Mouse (Mus musculus): ENCODE measurements around the gene Acbd6. TPM values are rescaled to one million over a fixed set of nuclear protein-coding genes. Genes with fewer than 3 reads are reported as not detected.

The Acbd6 gene
- polyA plus RNA-seq (2015; fragmentation: Nextera tagmentation; extraction: Ambion mirVana), result 73.5 and 74.3 TPM in 2 replicates

DNA sequence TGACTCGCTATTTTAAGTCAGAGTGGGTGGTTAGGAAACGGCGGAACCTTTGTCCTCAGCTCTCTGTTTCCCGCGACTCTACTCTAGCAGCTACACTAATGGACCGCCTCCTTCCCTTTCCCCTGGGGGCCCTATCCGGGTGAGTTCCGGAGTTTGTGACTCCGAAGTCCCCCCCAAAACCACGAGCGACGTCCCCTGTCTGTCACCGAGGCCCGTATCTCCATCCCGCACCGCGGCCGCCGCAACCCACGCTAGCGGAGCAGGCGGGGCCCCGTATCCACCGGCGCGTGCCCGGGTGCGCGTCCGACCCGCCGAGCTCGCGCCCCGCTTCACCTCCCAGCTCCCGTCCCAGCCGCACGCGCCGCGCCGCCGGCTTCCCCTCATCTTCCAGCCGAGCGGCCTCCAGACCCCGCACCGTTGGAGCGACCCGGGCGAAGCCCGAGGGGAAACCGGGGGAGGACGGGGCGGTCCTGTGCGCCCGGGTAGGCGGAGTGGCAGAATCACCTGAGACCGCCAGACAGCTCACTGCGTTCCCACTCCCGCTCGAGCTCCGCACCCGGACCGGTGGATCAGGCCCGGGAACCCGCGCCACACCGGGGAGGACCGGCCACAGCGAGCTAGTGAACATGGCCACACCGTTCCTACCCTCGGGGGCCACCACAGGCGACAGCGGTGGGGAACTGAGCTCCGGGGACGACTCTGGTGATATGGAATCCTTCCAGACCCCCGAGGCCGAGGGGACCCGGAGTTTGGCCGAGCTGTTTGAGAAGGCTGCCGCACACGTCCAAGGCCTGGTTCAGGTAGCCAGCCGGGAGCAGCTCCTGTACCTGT lies at the start of gene Acbd6:
TSS of gene Acbd6 (plus strand) at position 109 of the 831 bp plus-strand sequence.
- under 1% methylated on average over 83 of the region's 83 CpGs for WGBS
- Histone ChIP-seq H3K36me3 (no peaks in the 10 kb centered on the region), H3K4me1 (peaks cover 23% of the 10 kb centered on the region), H3K4me3 (replicated peaks) (peak within 1 kb of the TSS; percentile 99), H3K27me3 (no peaks in the 10 kb centered on the region), H3K9me3 (replicated peaks) (0 out of 2 replicates have a peak, but pooled peaks cover 2% of the 10 kb centered on the region), H3K27ac (peak within 1 kb of the TSS; percentile 89), H3K9ac (peak within 1 kb of the TSS; percentile 96), H3K4me2 (peak within 1 kb of the TSS; percentile 87)
- ATAC-seq (replicated peaks; ENCODE audit: low FRiP score), result peak; percentile 94

GRCm38 (mm10) chr1:155510263-155510662 lies 47.7 kb upstream of the Acbd6 start:
- no peak overlapping the region for H3K4me2 ChIP-seq
- ATAC-seq (replicated peaks; ENCODE audit: low FRiP score), result no peak
- H3K4me1 ChIP-seq, result peaks cover 4% of the 10 kb centered on the region; the same call in 1 of the 2 replicates
- no peak overlapping the region for H3K9ac ChIP-seq
- no peak overlapping the region for H3K4me3 ChIP-seq (replicated peaks)
- no peak overlapping the region for H3K27ac ChIP-seq
- H3K27me3 ChIP-seq, result no peaks in the 10 kb centered on the region
- 46% methylated on average over 10 of the region's 10 CpGs for WGBS
- no peaks in the 10 kb centered on the region for H3K9me3 ChIP-seq (replicated peaks)
- no peaks in the 10 kb centered on the region for H3K36me3 ChIP-seq

DNA sequence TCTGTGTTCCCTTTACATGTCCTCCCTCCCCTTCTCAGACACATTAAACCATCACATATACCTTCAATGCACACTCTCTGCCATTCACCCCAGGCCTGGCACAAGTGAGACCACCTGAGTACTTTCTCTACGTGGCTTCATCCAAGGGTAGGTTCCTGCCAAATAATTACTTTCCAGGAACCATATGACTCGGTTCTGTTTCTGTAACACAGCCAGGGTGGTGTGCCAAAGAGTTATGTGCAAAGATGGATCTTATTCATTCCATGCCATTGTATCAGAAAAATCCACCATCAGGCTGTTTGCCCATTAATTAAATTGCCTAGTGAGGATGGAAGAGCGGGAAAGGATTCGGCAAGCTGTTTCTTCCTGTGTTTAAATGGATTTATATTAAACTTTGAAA lies 42.1 kb upstream of the Acbd6 start:
- no peak overlapping the region for H3K27ac ChIP-seq
- no peaks in the 10 kb centered on the region for H3K4me1 ChIP-seq
- no peak overlapping the region for H3K4me2 ChIP-seq
- H3K36me3 ChIP-seq, result no peaks in the 10 kb centered on the region
- H3K9me3 ChIP-seq (replicated peaks), result peaks cover 5% of the 10 kb centered on the region; the same call in 1 of the 2 replicates
- no peak overlapping the region for H3K9ac ChIP-seq
- WGBS, result 89% methylated on average over 4 of the region's 4 CpGs
- H3K27me3 ChIP-seq, result no peaks in the 10 kb centered on the region
- no peak overlapping the region for H3K4me3 ChIP-seq (replicated peaks)
- no peak for ATAC-seq (replicated peaks; ENCODE audit: low FRiP score)

- 42% methylated on average over 7 of the region's 7 CpGs for WGBS
- Histone ChIP-seq H3K9me3 (replicated peaks) (peaks cover 5% of the 10 kb centered on the region; the same call in 1 of the 2 replicates), H3K36me3 (no peaks in the 10 kb centered on the region), H3K4me2 (no peak overlapping the region), H3K27ac (no peak overlapping the region), H3K4me1 (no peaks in the 10 kb centered on the region), H3K4me3 (replicated peaks) (no peak overlapping the region), H3K27me3 (no peaks in the 10 kb centered on the region), H3K9ac (no peak overlapping the region)
- ATAC-seq (replicated peaks; ENCODE audit: low FRiP score), result no peak
Measured at GRCm38 (mm10) chr1:155516594-155516993, 41.3 kb upstream of the Acbd6 start.

- Histone ChIP-seq H3K4me1 (no peaks in the 10 kb centered on the region), H3K4me2 (no peak overlapping the region), H3K36me3 (no peaks in the 10 kb centered on the region), H3K4me3 (replicated peaks) (no peak overlapping the region), H3K9ac (no peak overlapping the region), H3K27ac (0 out of 2 replicates have a peak overlapping the region, but pooled peaks have one; percentile 1), H3K27me3 (no peaks in the 10 kb centered on the region), H3K9me3 (replicated peaks) (peaks cover 5% of the 10 kb centered on the region; the same call in 1 of the 2 replicates)
- 47% methylated on average over 5 of the region's 5 CpGs for WGBS
- ATAC-seq (replicated peaks; ENCODE audit: low FRiP score), result no peak
Measured at GRCm38 (mm10) chr1:155517060-155517459, 40.9 kb upstream of the Acbd6 start.

- WGBS, result 93% methylated on average over 4 of the region's 4 CpGs
- Histone ChIP-seq H3K9me3 (replicated peaks) (peaks cover 5% of the 10 kb centered on the region; the same call in 1 of the 2 replicates), H3K36me3 (no peaks in the 10 kb centered on the region), H3K4me1 (no peaks in the 10 kb centered on the region), H3K9ac (no peak overlapping the region), H3K4me3 (replicated peaks) (no peak overlapping the region), H3K4me2 (no peak overlapping the region), H3K27me3 (no peaks in the 10 kb centered on the region), H3K27ac (no peak overlapping the region)
- ATAC-seq (replicated peaks; ENCODE audit: low FRiP score), result no peak
Measured at GRCm38 (mm10) chr1:155520285-155520684, 37.6 kb upstream of the Acbd6 start.

DNA sequence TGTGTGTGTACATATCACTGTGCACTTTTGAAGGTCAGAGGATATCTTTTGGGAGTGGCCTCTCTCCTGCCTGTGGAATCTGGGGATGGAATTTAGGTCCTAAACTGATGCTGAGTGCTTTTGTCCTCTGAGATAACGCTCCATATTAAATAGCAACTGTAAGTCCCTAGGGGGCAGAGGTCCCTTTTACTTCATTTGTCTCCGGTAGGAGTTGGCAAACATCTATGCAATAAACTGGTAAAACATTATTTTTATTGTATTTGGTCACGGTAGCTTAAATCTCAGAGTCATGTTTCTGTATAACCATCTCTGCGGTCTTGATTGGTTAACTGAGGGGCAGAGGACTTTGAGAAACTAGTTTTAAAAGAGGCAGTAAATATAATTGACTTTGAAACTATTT lies 35.4 kb upstream of the Acbd6 start:
- H3K9me3 ChIP-seq (replicated peaks), result peaks cover 5% of the 10 kb centered on the region; the same call in 1 of the 2 replicates
- H3K4me1 ChIP-seq, result peaks cover 7% of the 10 kb centered on the region
- no peak overlapping the region for H3K27ac ChIP-seq
- H3K36me3 ChIP-seq, result no peaks in the 10 kb centered on the region
- no peak for ATAC-seq (replicated peaks; ENCODE audit: low FRiP score)
- no peak overlapping the region for H3K9ac ChIP-seq
- no peaks in the 10 kb centered on the region for H3K27me3 ChIP-seq
- H3K4me3 ChIP-seq (replicated peaks), result no peak overlapping the region
- WGBS, result 54% methylated on average over 4 of the region's 4 CpGs
- no peak overlapping the region for H3K4me2 ChIP-seq

GRCm38 (mm10) chr1:155526176-155526575 lies 31.7 kb upstream of the Acbd6 start:
- Histone ChIP-seq H3K9ac (no peak overlapping the region), H3K36me3 (no peaks in the 10 kb centered on the region), H3K27ac (no peak overlapping the region), H3K27me3 (no peaks in the 10 kb centered on the region), H3K9me3 (replicated peaks) (no peaks in the 10 kb centered on the region), H3K4me3 (replicated peaks) (no peak overlapping the region), H3K4me2 (no peak overlapping the region), H3K4me1 (peaks cover 34% of the 10 kb centered on the region)
- ATAC-seq (replicated peaks; ENCODE audit: low FRiP score), result no peak
- 67% methylated on average over 5 of the region's 5 CpGs for WGBS

GRCm38 (mm10) chr1:155527027-155527786 lies 30.7 kb upstream of the Acbd6 start:
- 36% methylated on average over 12 of the region's 12 CpGs for WGBS
- ATAC-seq (replicated peaks; ENCODE audit: low FRiP score), result peak; percentile 37; the same call in 1 of the 2 replicates
- Histone ChIP-seq H3K36me3 (no peaks in the 10 kb centered on the region), H3K27ac (0 out of 2 replicates have a peak overlapping the region, but pooled peaks have one; percentile 20), H3K27me3 (no peaks in the 10 kb centered on the region), H3K4me1 (peaks cover 34% of the 10 kb centered on the region), H3K9me3 (replicated peaks) (no peaks in the 10 kb centered on the region), H3K4me3 (replicated peaks) (no peak overlapping the region), H3K4me2 (no peak overlapping the region), H3K9ac (no peak overlapping the region)

GRCm38 (mm10) chr1:155527787-155528158 lies 30.1 kb upstream of the Acbd6 start:
- Histone ChIP-seq H3K27me3 (no peaks in the 10 kb centered on the region), H3K9ac (no peak overlapping the region), H3K4me2 (no peak overlapping the region), H3K9me3 (replicated peaks) (no peaks in the 10 kb centered on the region), H3K4me3 (replicated peaks) (no peak overlapping the region), H3K36me3 (no peaks in the 10 kb centered on the region), H3K4me1 (peaks cover 34% of the 10 kb centered on the region), H3K27ac (0 out of 2 replicates have a peak overlapping the region, but pooled peaks have one; percentile 20)
- WGBS, result 15% methylated on average over 8 of the region's 8 CpGs
- ATAC-seq (replicated peaks; ENCODE audit: low FRiP score), result no peak

- Histone ChIP-seq H3K4me3 (replicated peaks) (no peak overlapping the region), H3K4me1 (peaks cover 34% of the 10 kb centered on the region), H3K4me2 (no peak overlapping the region), H3K36me3 (no peaks in the 10 kb centered on the region), H3K9me3 (replicated peaks) (no peaks in the 10 kb centered on the region), H3K9ac (no peak overlapping the region), H3K27ac (no peak overlapping the region), H3K27me3 (no peaks in the 10 kb centered on the region)
- WGBS, result 35% methylated on average over 11 of the region's 11 CpGs
- ATAC-seq (replicated peaks; ENCODE audit: low FRiP score), result no peak
Measured at GRCm38 (mm10) chr1:155528405-155529119, 29.4 kb upstream of the Acbd6 start.
